26 mouse cellular contexts compared by ENCODE assay signal in genomic region chr6:94101256-94101655, GRCm38 (mm10).
A peak's percentile ranks its signal among the peaks of the same experiment; 100 is the strongest.
DNase-seq lines count a peak whose midpoint lies in the region; ATAC-seq and TF ChIP-seq lines count a peak whose summit lies in the region.
"Had no signal": no experiment of that assay in that cellular context is flagged by ENCODE, and none has a peak within 500 bp of the region (broad histone marks: within the 10 kb centered on the region; RNA-seq: fewer than 3 reads in every experiment).

No protein-coding gene starts in this region.

- no peak overlapping the region for H3K4me2 ChIP-seq in heart, embryonic 12.5 days
- H3K4me2 ChIP-seq in stomach, embryonic 14.5 days (replicated peaks; ENCODE audit: low read depth, low read length) = no peak overlapping the region
- H3K4me2 ChIP-seq in stomach, postnatal 0 days (replicated peaks; ENCODE audit: low read depth) = no peak overlapping the region
- no peak overlapping the region for H3K4me2 ChIP-seq in embryonic facial prominence, embryonic 14.5 days (ENCODE audit: low read depth, low read length)
- H3K4me2 ChIP-seq: forebrain, embryonic 15.5 days; hindbrain, embryonic 15.5 days; intestine, embryonic 15.5 days; limb, embryonic 12.5 days had no signal

- 16% methylated on average over 5 of the region's 5 CpGs for WGBS in heart, embryonic 12.5 days
- 24% methylated on average over 5 of the region's 5 CpGs for WGBS in stomach, embryonic 14.5 days
- 14% methylated on average over 5 of the region's 5 CpGs for WGBS in stomach, postnatal 0 days
- WGBS in embryonic facial prominence, embryonic 14.5 days = 26% methylated on average over 5 of the region's 5 CpGs

- ATAC-seq in heart, embryonic 12.5 days (ENCODE audit: insufficient number of reproducible peaks, low FRiP score) = no peak
- no peak for ATAC-seq in stomach, embryonic 14.5 days (ENCODE audit: insufficient number of reproducible peaks, insufficient read depth, low FRiP score, low read depth)
- ATAC-seq in stomach, postnatal 0 days (ENCODE audit: low FRiP score, low TSS enrichment) = no peak
- ATAC-seq in embryonic facial prominence, embryonic 14.5 days (ENCODE audit: low read depth) = peak; percentile 75
- ATAC-seq: forebrain, embryonic 15.5 days; intestine, embryonic 15.5 days had no signal

- no peak for TF ChIP-seq CTCF in stomach, postnatal 0 days (IDR thresholded peaks at IDR 0.05; ENCODE audit: low read depth)

- no peaks in the 10 kb centered on the region for H3K27me3 ChIP-seq in heart, embryonic 12.5 days (replicated peaks)
- H3K27me3 ChIP-seq in stomach, embryonic 14.5 days (ENCODE audit: control insufficient read depth, insufficient read depth, low read length) = no peaks in the 10 kb centered on the region
- H3K27me3 ChIP-seq in stomach, postnatal 0 days (ENCODE audit: control insufficient read depth, insufficient read depth, low read length) = no peaks in the 10 kb centered on the region
- H3K27me3 ChIP-seq in embryonic facial prominence, embryonic 14.5 days (replicated peaks; ENCODE audit: control insufficient read depth, insufficient read depth, low read length) = no peaks in the 10 kb centered on the region
- H3K27me3 ChIP-seq: forebrain, embryonic 15.5 days; hindbrain, embryonic 15.5 days; intestine, embryonic 15.5 days; limb, embryonic 12.5 days had no signal

- intact Hi-C loops in heart, postnatal 36 days (cut with DNase I) = no loop called here

- no peak overlapping the region for H3K9ac ChIP-seq in heart, embryonic 12.5 days
- H3K9ac ChIP-seq in stomach, embryonic 14.5 days (replicated peaks; ENCODE audit: low read depth, low read length) = no peak overlapping the region
- H3K9ac ChIP-seq in stomach, postnatal 0 days (ENCODE audit: low read length) = no peak overlapping the region
- no peak overlapping the region for H3K9ac ChIP-seq in embryonic facial prominence, embryonic 14.5 days (ENCODE audit: low read depth, low read length)
- H3K9ac ChIP-seq: forebrain, embryonic 15.5 days; hindbrain, embryonic 15.5 days; intestine, embryonic 15.5 days; limb, embryonic 12.5 days; liver, embryonic 14.5 days had no signal

- TF ChIP-seq EP300 in stomach, postnatal 0 days (optimal IDR thresholded peaks at IDR 0.05) = no peak

- H3K4me3 ChIP-seq in heart, embryonic 12.5 days = no peak overlapping the region
- no peak overlapping the region for H3K4me3 ChIP-seq in stomach, embryonic 14.5 days (ENCODE audit: low read depth, low read length)
- no peak overlapping the region for H3K4me3 ChIP-seq in stomach, postnatal 0 days (ENCODE audit: low read depth, low read length)
- no peak overlapping the region for H3K4me3 ChIP-seq in embryonic facial prominence, embryonic 14.5 days (ENCODE audit: low read depth, low read length)
- H3K4me3 ChIP-seq: erythroblast, embryonic 14.5 days; forebrain, embryonic 15.5 days; heart, embryonic 10.5 days; hindbrain, embryonic 15.5 days; intestine, embryonic 15.5 days; left cerebral cortex, adult 2 months; limb, embryonic 12.5 days had no signal

- no peak for DNase-seq in heart, postnatal 36 days
- no peak for DNase-seq in stomach, postnatal 0 days (ENCODE audit: low spot score)
- peak; percentile 90 for DNase-seq in embryonic facial prominence, embryonic 14.5 days (ENCODE audit: low spot score)
- no peak for DNase-seq in cerebellum, postnatal 25 days
- DNase-seq in left cerebral cortex, adult 9 months (ENCODE audit: low spot score in 2 of 2) = no peak
- no peak for DNase-seq in kidney, postnatal 4 days
- DNase-seq: adrenal gland, postnatal 14 days; B cell, adult 2 months; cerebellum, postnatal 10 days; embryo, embryonic 11 days; gastrocnemius, postnatal 25 days; heart, postnatal 14 days; kidney, postnatal 36 days; layer of hippocampus, adult 9-11 months; lung, postnatal 36 days; thymus, adult 18-20 months had no signal

- H3K9me3 ChIP-seq in heart, embryonic 12.5 days (replicated peaks) = no peaks in the 10 kb centered on the region
- no peaks in the 10 kb centered on the region for H3K9me3 ChIP-seq in stomach, embryonic 14.5 days (ENCODE audit: control insufficient read depth, low read depth, low read length)
- H3K9me3 ChIP-seq in stomach, postnatal 0 days (ENCODE audit: control insufficient read depth, low read length) = no peaks in the 10 kb centered on the region
- no peaks in the 10 kb centered on the region for H3K9me3 ChIP-seq in embryonic facial prominence, embryonic 14.5 days (ENCODE audit: control insufficient read depth, low read length)
- H3K9me3 ChIP-seq: forebrain, embryonic 15.5 days; heart, embryonic 10.5 days; hindbrain, embryonic 15.5 days; intestine, embryonic 15.5 days; limb, embryonic 12.5 days had no signal

- H3K27ac ChIP-seq in heart, embryonic 12.5 days (ENCODE audit: poor library complexity, severe bottlenecking) = peak overlapping the region; percentile 16; the same call in 1 of the 2 replicates
- H3K27ac ChIP-seq in stomach, embryonic 14.5 days (ENCODE audit: low read length) = 0 out of 2 replicates have a peak overlapping the region, but pooled peaks have one; percentile 17
- H3K27ac ChIP-seq in stomach, postnatal 0 days (replicated peaks) = no peak overlapping the region
- no peak overlapping the region for H3K27ac ChIP-seq in embryonic facial prominence, embryonic 14.5 days (replicated peaks; ENCODE audit: low read depth, low read length)
- H3K27ac ChIP-seq: forebrain, embryonic 15.5 days; heart, embryonic 10.5 days; hindbrain, embryonic 15.5 days; intestine, embryonic 15.5 days; left cerebral cortex, adult 2 months; limb, embryonic 12.5 days; liver, embryonic 14.5 days had no signal

- H3K4me1 ChIP-seq in heart, embryonic 12.5 days (replicated peaks) = peaks cover 46% of the 10 kb centered on the region
- H3K4me1 ChIP-seq in stomach, embryonic 14.5 days (ENCODE audit: control insufficient read depth, insufficient read depth, low read length) = peaks cover 15% of the 10 kb centered on the region
- peaks cover 3% of the 10 kb centered on the region; the same call in 1 of the 2 replicates for H3K4me1 ChIP-seq in stomach, postnatal 0 days (replicated peaks; ENCODE audit: control insufficient read depth, insufficient read depth)
- peaks cover 26% of the 10 kb centered on the region for H3K4me1 ChIP-seq in embryonic facial prominence, embryonic 14.5 days (ENCODE audit: control insufficient read depth, insufficient read depth, low read length)
- H3K4me1 ChIP-seq: hindbrain, embryonic 15.5 days had no signal

- H3K36me3 ChIP-seq in heart, embryonic 12.5 days = no peaks in the 10 kb centered on the region
- no peaks in the 10 kb centered on the region for H3K36me3 ChIP-seq in stomach, embryonic 14.5 days (ENCODE audit: control insufficient read depth, insufficient read depth, low read length)
- no peaks in the 10 kb centered on the region for H3K36me3 ChIP-seq in stomach, postnatal 0 days (ENCODE audit: control insufficient read depth, insufficient read depth, low read length)
- no peaks in the 10 kb centered on the region for H3K36me3 ChIP-seq in embryonic facial prominence, embryonic 14.5 days (ENCODE audit: control insufficient read depth, insufficient read depth, low read length)
- H3K36me3 ChIP-seq: forebrain, embryonic 15.5 days; heart, embryonic 10.5 days; hindbrain, embryonic 15.5 days; intestine, embryonic 15.5 days; limb, embryonic 12.5 days had no signal

Comparison
In these comparisons a context has a peak if more than half of its experiments do, and no peak if none do; other contexts are left out.
1. H3K27ac ChIP-seq: peak in heart, embryonic 12.5 days (single experiment) and stomach, embryonic 14.5 days (single experiment); none in stomach, postnatal 0 days (single experiment) and embryonic facial prominence, embryonic 14.5 days (single experiment).